Mouse (Mus musculus) c-Kit-positive CD71-positive TER-119-negative erythroid progenitor cells, embryonic 14.5 days (primary cell): ENCODE measurements around the gene Gm49395.
A peak's percentile ranks its signal among the peaks of the same experiment; 100 is the strongest.

ENCODE experiments used
- DNase-seq: peaks from one replicate; pipeline ENCODE4 v3.0.0-alpha.2; 2013; ENCODE audit warnings: low read depth

The Gm49395 gene

DNA sequence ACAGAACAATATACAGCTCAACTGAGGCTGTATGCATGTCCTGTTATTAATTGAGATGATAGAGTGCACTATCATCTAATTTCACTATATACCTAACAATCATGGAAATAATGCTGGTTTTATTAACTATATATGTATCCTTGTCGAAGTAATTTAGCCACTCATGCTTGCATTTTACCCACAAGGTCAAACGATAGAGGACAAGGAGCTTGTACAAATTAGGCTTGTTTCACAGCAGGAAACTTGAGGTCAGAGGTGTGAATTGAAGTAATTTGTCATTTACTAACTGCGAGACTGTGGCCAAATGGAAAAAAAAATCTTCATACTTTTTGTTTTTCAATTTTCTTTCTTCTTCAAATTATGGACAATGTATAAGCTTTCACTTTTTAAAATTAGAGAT, 3.5 kb downstream of the Gm49395 start:
- DNase-seq = no peak

DNA sequence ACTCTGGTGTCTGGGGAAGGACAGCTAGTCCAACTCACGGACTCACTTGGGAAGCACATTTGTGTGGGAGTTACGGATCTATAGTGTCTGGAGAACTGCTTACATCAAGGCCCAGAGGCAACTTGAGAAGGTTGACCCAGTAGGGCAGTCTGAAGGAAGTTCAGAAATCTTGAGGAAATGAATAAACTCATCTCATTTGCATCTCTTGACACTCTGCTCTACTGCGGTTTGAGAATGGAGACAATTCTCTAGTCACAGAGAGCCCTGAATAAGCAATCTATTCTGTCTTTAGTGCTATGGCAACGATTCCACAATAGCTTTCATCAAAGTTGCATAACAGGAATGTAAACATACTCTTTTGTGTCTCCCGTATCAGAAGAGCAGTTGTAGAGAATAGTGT, 4.8 kb downstream of the Gm49395 start:
- no peak for DNase-seq

DNA sequence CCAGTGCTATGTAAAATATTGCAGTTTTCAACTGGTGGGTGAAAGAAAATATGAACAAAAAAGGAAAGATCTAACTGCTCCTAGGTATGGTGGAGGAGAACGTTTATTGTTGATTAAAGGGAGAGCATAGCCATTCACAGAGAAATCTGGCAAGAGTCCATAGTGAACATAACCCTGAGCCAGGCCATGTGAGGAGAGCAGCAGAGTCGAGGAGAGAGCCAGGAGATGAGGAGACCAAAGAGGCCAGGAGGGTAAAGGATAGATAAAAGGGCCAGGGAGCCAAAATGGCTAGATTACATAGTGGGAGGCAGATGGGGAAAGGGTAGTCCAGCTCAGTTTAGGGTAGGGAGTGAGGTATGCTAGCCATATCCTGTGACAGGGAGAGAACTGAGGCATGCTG, 5.5 kb downstream of the Gm49395 start:
- DNase-seq = no peak

DNA sequence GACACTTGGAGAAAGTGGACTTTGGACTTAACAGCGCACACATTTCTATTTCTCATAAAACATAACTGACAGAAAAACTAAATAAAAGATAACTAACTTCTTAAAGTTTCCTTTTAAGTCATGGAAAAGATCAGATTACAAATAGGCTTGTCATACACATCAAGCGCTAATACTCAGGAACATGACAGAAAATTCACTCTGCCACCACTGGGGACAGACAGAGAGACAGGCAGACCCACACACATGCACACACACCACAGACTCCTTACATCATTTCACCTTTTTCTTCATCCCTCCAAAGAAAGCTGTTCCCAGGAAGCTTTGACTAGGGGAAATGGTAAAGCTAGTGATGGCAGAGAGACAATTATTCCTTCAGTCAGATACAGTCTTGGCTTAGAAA, 6.3 kb downstream of the Gm49395 start:
- DNase-seq = no peak

DNA sequence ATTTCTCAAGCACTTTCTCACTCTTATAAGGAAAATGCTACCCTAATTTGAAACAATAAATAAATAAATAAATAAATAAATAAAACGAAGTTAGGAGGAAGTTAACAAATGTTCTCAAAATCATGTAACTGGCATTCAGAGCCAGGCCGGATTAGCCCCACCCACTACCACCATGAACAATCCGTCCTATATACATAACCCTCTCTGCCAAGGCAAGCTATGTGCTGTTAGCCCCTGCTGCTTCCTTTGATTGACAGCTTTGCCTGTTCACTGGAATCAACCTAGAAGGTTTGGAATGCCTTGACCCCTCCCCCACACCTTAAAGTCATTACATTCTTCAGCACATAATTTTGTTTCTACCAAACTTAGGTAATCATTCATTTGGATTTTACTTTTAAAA, 10.2 kb downstream of the Gm49395 start:
- DNase-seq = no peak

DNA sequence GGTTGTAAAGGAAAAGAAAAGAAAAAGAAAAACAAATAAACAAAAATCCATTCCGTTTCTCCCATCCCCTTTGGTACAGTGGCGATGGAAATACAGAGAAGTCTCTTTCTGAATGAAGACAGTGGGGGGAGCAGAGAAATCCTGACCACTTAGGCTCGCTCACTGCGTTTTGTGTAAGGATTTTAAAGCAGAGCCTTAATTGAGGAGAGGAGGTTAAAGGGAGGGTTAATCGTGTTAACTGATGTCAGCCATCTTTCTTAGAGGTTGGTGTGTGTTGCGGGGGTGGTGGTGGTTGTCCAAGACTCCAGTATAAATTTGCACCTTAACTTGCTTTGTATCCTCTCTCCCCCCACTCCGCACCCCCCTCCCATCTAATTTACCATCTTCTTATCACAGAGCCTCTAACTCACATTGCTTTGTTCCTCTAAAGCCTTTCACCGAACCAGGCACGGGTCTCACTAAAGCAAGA, 10.7 kb downstream of the Gm49395 start:
- DNase-seq = no peak

DNA sequence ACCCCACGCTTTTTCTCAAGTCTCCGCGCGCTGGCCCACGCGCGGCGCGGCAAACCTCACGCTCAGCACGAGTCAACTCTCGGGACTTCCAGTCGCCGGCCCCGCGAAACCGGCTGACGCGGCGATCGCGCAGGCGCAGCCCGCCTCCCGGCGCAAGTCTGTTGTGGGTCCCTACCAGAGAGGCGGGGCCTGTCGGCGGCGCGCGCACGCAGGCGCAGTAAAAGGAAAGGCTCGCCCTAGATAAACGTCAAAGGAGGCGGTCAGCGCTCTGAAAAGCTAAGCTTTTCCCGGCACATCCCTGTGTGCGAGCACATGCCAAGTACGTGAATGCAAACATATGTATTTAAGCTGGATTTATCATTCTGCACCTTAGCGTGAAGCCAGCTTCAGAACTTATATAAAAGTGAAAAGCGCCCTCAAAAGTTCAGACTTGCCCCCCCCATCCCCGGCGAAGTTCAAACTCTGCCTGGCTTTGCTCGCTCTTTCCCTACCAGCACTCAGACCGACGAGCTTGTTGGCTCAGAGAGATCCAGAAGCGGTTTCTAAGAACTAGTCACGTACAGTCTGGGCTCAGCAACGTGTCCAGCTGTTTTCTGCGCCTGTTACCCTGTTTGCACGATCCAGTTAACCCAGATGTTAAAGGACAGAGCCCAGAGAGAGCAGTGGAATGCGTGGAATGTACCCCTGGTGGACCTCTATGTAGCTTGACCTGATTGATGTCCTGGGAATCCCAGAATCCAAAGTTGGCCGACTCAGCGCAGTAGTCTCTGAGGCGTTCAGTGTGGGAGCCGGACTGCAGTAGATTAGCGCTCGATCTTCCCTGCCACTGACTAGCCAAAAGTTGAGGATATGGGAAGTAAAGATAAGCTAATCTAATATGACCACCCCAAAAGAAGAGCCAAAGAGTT, 11.4 kb downstream of the Gm49395 start, which contains the start of gene Pelo:
Gene Pelo, minus strand, starts transcription at position 118 of the 908 bp plus-strand sequence.
- DNase-seq = peak; percentile 76

DNA sequence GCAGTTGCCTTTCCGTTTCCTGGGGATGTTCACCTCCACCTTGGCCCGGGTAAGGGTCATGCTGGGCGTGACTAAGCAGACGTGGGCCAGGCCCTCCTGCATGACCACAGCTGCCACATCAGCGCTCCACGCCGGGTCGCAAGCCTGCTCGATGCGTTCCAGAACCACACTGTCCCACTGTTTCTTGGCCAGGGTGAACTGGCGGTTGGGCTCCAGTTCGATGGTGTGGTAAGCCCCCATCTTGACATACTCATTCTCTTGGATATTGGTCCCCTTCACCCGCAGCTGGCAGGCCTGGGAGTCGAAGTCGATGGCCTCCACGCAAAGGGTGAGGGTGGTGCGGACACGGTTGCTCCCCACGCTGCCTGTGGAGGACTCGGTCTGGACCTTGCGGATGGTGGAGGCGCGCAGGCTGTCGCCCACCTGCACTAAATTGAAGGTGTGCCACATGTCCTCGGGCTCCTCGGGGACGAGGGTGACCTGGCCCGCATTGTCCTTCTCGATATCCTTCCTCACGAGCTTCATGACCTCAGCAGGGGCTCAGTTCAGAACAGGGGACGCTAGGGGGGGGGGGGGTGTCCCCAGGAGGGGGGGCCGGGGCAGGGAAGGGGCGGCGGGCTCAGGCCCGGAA, 12.2 kb downstream of the Gm49395 start:
- no peak for DNase-seq

DNA sequence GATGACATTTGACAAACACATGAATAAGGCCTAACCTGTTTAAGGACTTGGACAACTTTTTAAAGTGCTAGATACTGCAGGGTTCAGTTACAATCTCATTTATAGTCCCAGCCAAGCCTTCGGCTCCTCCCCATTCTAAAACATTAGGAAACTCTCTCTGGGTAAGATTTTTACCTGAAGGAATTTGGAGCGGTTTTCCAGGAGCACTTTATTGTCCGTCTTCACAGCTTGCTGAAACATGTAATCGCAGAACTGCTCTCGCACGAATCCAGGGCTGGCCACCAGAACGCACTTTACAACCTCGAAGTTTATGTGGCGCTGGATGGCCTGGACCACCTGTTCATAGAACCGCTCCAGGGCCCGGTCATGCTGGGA, 12.7 kb downstream of the Gm49395 start:
- no peak for DNase-seq

DNA sequence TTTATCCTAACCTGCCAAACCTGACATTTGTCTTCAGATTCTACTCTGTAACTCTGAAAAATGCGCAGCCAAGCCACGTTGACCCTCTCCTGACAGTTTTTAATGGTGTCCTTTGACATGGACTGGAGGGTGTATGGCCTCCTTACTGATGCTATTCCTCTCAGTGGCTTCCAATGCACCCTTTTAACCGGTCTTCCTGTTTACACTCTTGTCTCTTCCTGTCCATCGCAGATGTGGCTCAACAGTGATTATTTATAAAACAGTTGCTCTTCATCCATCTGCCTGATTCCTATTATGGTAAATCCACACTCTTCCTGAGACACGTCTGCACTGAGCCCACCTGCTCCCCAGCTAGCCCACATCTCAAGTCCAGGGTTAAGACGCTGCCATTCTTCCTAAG, 15.7 kb downstream of the Gm49395 start:
- no peak for DNase-seq

DNA sequence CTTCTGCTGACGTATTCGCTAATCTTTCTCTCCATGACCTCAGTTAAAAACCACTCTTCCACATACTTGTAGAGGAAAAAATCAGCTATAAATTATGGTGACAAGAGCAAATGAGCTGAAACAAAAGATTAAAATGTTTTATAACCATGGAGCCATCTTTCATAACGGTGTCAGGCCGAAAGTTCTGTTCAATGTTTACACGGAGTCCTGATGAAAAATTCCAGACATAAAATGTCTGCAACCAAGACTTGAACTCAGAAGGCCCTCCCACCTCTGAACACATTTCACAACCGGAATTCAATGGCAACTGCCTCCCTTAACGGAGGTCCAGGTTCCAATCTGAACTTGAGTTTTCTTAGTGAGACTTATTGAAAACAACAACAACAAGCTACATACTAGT, 19.4 kb downstream of the Gm49395 start:
- DNase-seq = no peak

DNA sequence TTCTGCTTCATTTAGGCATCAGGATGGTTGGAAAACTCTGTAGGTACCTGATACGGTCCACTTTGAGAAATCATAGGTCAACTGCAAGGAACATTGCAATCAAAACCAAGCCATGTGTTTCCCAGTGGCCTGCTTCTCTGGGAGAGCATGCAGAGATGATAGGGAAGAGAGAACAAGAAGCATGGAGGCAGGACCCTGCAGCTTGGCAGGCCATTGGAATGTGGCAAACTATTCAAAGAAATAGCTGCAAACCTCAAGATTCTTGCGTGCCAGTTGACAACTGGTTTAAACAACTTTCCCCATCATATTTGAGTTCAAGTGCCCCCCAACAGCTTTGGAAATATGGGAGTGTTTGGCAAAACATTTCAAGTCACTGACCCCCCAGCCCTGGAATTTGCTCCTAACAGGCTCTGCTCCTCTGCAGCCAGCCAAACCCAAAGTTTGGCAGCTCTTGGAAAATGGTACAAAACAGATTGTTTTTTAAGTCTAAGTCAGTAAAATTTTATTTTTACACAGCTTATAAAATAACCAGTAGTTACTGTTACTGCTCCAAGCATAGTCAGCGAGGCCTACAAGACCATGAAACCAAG, 21.6 kb downstream of the Gm49395 start:
- no peak for DNase-seq

DNA sequence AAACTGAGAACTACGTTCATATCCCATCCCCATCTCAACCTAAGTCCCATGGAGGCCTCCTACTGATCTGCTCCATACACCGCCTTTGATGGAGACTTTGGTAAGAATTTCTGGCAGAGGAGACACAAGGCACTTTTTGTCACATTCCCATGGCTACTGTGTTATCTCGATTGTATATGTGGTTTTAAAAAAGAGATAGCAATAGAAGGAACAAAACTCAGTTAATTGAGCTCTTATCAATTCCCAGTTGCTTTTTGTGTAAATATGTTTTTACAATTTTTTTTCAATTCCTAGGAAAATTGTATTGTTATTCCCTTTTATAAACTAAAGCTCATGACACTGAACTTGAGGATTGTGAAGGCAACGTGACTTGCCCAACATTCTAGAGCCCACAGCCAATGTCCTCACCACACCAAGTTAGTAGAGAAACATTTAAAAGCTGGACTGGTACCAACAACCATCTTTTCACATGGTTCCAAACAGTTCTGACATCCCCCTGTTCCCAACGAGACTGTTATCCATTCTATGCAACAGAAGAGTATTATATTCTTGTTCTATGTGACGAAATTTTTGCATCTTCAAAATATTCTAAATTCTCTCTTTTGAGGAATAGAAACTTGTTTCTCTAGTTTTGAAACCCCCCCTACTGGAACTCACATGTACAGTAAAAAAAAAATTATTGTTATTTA, 22.6 kb downstream of the Gm49395 start:
- no peak for DNase-seq

DNA sequence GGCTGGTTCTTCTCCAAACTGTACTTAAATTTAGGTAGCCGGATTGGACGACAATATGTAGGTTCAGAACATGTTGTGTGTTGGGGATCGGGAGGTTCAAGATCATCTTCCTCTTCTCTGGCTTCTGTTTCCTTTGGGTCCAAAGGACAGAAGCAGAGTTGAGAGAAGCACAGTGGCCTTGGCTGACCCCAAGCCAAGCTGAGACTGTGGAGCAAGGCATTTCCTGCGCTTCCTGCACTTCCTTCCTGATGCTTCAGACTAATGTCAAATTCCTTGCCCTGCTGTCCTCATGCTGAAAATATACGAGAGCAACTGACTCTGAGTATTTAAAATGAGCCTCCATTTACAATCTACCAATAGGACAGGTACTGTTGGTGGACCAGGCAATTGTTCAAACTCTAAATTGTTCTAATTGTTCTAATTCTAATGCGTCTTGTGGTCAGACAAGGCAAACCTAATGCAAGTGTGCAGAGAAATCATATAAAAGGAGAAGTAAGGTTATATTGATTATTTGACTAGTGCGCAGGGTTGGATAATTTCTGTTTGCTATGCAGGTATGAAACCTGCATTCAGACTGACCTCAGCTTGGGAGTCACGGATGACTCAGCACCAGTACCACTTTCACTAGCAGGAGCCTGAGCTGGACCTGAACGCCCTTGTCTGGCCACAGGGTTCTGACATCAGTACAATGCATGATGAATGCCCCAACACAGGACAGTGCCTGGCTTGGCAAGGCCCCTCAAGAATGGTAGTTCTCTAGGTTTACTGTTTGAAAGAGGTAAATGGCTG, 24.2 kb downstream of the Gm49395 start:
- DNase-seq = no peak

DNA sequence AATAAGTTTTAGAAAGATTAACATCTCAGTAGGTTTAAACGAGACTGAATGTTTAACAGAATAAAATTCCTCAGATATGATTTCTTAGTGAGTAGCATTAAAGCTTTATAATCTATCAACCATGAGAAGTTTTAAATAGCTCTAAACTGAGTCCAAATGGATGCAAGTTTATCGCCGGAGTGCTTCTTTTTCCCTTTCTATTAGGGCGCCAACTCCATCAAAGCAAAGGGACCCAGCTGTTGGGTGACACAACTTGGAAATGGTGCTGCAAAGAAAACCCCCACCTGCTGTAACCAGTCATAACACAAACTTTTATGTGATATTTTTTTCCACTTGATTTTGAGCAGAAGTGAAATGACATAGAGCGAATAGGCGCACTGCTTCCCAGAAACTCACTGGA, 29.3 kb downstream of the Gm49395 start:
- no peak for DNase-seq

DNA sequence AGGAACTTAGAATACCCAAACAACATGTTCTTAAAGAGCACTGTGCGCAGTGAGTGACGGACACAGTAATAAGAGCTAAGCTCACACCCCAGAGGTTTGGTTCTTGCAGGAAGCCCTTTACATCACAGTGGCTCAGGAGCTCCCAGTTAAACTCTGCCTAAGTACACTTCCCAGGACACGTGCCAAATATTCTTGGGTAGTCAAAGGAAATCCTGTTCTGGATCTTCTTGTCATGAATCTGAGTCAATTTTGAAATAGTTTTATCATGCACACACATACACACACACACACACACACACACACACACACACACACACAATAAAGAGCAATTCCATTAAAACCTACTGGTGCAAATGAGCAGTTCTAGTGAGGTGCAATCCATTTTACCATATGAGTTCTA, 30.3 kb downstream of the Gm49395 start:
- DNase-seq = no peak

DNA sequence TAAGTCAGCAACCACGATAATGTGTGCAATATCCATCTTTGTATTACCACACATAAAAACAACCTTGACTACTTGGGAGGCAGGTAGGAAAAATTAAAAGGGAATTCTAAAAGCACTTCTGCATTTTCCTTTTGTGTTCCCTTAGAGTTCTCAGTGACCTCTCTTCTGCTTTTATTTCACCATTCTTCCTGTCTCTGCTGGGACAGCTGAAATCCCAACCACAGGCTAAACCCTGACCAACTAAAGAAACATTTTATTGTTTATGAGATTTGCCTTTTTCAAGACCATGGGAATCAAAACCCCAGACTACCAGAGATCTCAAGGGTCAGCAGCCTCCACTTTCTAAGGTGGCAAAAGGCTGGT, 33.8 kb downstream of the Gm49395 start:
- DNase-seq = no peak

DNA sequence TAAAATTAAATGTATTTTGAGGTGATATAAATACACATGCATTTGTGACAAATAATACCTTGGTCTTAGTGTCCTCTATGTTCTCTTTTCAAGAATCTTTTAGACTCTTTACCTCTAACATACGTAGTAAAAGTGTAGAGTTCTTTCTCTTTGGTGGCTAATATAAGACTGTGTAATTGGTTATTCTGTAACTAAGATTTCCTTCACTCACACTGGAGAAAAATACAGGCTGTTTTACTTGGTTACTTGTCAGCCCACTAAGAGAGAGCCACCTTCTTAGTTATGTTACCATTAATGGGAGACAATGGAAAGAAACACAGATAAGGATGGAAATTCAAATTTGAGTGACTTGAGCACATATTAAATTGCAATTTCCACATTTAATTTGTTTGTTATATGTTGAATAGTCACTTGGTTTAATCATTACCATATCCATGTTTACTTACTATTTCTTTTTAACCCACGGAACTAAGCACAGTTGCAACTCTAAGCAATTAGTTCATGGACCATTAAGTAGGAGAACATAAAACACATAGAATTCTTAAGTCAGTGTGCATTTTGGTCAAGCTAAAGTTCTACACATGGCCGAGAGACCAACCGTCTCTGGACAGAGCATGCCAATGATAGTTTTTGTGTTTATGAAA, 34.3 kb downstream of the Gm49395 start:
- no peak for DNase-seq

DNA sequence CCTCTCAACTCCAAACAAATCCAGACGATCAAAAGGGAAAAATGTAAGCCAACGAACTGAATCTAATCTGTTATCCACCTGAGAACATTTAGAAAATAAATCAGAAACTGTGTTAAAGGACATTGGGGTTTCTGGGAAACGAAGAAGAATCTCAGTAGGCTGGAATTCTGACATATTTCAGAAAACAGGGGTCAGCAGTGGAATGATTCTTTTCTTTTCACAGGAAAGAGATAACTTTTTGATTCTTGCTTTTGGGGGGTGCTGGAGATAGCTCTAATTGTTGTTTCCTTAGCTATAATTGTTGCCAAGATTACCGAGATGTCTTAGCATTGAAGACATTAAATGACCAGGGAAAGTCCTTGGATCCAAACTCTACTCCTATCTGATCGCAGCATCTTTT, 44.2 kb downstream of the Gm49395 start:
- no peak for DNase-seq

DNA sequence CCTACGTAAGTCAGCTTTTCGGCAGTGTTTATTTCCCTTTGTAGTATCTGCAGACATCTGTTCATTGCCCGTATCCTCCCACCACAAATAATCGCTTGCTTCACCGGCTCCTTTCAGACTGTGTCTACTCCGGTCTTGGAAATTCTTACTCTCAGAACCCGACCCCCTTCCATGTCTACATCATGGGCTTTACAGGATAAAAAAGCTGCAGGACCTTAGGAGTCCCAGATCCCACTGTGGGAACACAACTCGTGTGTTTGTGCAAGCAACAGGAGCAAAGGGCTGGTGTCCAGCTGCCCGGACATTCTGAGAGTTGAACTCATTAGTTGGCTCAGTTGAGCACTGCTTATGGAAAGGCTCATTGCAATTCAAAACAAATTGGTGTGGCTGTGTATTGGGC, 46.9 kb downstream of the Gm49395 start:
- DNase-seq = no peak

DNA sequence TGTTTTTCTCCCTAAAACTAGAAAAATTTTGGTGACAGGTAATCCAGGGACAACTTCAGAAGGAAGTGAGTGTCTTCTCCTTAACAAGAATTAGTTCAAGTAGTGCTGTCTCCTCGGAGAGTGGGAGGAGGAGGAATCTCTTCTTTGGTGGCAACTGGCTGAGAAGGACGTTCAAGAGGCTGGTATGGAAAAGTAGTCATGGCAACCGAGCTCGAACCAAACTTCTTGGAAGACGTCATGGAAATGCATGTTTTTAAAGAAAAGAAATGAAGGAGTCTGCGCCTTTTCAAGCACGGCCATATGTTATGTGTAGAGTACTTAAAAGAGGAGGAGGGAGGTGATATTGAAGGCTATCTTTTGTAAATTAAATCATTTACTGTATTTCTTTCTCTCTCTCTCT, 49.2 kb downstream of the Gm49395 start:
- DNase-seq = no peak
